Mouse (Mus musculus) thymus, adult 2 months (tissue): Measurements from ENCODE around the gene Tmem182.

ENCODE experiments used
- CTCF ChIP-seq: fragments of 200-500 bp; IDR thresholded peaks from 2 replicates; pipeline ENCODE4 v1.5.1; 2012; ENCODE audit warnings: mild to moderate bottlenecking, control low read depth, low read length, moderate library complexity, borderline replicate concordance; ENCODE audit not compliant: control insufficient read depth, poor library complexity, insufficient read depth; ENCODE audit errors: extremely low read depth
- POLR2A ChIP-seq: fragments of 200-500 bp; IDR thresholded peaks from 2 replicates; pipeline ENCODE4 v1.6.1; 2012; ENCODE audit warnings: mild to moderate bottlenecking, low read length, control low read depth, moderate library complexity; ENCODE audit not compliant: control insufficient read depth, poor library complexity, insufficient read depth; ENCODE audit errors: extremely low read depth

- TF ChIP-seq CTCF = no peak
- TF ChIP-seq POLR2A = no peak
Measured at GRCm38 (mm10) chr1:40830712-40831507, 25.5 kb downstream of the Tmem182 start.
